Mouse (Mus musculus): ENCODE data around the gene Scg5.

Gene Scg5

DNA sequence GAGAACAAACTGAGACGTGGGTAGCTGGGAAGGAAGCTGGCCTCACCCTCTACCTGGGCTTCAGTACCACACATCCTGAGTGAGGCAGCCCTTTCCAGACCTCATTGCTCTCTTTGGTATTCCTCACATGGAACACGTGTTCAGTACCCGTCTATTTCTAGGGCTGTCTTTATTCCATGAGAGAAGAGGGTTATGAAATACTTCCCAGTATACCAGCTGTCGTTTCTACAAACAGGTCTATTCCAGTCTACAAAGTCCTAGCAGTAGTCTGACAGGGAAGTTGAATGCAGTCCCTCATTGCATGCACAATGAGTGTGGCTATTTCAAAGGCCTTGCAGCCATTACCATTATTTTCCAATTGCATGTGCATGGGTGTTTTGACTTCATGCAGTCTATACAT is 23.2 kb downstream of the Scg5 start:
- no peak for DNase-seq

DNA sequence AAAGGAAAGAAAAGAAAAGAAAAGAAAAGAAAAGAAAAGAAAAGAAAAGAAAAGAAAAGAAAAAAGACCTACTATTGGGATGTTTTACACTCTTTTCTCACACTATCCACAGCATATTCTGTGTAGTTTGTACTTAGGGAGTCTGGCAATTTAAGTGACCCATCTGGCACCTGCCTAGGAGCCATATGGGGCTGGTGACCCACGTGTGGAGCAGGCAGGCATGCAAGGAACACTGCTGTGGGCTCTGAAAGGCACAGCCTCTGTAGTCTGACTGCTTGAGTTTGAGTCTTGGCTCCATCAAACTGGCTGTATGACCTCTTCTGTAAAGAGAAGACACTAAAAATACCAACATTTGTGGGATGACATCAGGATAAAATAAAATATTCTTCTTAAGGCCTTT is 25.2 kb downstream of the Scg5 start:
- DNase-seq: no peak

DNA sequence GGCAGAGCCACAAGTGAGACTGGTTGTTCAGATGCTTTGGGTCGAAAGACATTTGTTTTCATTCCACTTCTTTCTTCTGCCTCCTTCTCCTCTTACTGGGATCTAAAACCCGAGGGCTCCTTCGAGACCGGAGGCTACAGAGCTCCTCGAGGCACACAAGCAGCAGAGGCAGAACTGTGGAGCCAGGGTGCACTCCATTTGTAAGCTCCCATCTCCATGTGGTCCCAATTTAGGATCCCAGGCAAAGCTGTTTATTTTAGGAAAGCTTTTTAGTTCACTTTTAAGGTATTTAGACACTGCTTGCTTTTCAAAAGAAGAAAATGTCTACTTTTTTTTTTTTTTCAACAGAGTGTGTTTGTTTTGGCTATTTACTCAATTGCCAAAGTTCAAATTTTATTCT is 28.1 kb downstream of the Scg5 start:
- DNase-seq: no peak

DNA sequence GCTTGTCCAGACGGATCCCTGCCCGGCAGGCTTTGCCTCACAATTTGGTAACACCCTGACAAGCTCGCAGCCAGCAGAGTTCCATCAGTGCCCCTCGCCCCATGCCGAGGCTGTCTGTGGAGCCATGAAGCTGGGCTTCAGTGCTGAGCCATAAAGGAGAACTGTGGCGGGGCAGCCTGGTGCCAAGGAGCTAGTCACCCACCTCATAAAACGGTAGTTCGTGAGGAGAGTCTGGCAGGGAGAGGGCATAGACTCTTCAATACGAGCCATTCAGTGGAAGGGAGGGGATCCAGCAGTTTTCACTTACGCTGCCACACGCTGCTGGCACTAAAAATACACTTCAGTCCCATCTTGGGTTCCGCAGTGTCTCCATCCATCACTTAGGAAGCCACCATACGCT is 30.3 kb downstream of the Scg5 start:
- no peak for DNase-seq

DNA sequence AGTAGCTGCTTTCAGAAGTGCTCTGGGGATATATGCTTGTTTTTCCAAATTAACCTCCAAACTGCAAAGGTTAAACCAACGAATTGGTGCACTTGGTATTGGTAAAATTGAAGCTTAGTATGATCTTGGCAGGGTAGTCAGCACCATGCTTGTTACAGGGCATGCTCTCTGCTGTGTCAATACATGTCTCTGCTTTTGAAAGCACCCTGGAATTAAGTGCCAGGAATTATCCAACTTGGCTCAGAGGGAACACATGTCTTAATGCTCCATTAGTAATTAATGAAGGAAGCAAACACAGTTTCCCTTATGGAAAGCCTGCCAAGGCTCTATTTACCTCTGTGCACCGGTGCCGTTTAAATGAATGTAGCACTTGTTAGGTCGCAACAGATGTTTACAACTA is 33.7 kb downstream of the Scg5 start:
- DNase-seq: no peak

DNA sequence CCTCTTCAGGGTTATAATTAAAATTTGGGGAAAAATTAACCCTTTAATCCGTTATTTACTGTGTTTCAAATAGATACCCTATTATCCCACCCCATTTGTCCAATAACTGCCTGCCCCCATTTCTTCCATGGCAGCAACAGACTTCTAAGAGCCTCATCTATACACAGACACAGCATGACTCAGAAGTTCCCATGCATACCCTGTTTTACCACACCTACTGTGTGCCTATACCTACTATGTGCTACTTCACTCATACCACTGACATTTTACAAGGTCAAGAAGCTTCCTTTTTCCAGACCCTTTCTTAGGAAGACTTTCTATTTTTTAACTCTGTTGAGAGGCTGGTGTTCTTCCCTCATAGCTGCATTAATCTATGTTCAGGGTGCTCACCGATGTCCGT is 35.4 kb downstream of the Scg5 start:
- no peak for DNase-seq

DNA sequence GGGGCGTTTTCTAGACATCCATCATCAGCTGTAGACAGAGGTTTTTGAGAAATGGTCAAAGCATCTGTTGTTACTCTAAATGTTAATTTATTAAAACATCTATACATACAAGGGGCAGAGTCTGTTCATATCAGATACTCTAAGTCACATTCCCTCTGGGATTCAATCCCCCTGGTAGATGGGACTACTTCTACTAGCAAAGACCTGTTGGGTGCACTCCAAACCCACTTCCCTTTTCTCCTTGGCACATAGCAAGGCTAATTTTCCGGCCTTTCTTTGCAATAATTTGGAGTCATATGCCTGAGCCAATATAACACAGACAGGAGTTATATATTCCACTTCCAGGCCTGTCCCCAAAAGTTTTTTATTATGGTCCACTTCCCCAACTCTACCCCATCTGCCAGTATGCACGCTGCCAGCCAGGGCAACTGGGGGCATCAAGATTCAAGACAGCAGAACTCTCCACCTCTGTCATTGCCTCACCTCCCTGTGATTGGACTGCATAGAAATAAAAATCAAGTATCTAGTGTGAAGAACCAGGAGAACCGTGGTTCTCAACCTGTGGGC is 40.0 kb downstream of the Scg5 start:
- no peak for DNase-seq

DNA sequence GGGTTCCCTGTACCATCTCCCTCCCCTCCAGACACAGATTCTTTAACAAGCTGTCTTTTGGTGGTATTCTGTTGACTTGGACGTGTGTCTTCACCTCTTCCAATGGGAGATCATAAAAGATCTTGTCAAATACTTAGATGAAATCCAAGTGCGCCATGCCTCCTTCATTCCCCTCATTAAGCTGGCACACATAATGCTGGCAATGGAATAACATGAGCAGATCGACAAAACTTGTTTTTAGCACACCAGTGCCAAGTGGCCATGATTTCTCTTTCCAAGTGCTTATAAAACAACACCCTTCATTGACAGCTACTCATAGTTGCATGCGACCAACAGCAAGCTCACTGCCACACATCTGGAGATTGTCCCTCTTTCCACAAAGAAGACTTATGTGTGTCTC is 41.0 kb downstream of the Scg5 start:
- no peak for DNase-seq

DNA sequence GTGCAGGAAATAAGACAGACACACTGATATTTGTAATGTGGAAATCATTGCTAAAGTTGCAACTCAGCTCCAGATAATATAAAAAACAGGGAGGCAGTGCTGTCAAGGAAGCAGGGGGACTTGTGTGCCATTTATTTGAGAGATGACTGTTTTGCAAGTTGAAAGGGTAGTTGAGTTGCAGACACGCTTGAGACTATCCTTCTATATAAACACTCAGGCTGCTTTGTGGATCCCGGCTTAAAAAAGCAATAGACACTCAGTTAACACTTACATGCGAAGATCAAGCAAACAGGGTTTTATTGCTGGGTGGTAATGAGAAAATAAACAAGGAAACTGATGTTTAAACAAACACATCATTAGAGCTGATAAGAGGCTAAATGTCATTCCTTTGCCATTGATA is 44.1 kb downstream of the Scg5 start:
- DNase-seq: no peak

DNA sequence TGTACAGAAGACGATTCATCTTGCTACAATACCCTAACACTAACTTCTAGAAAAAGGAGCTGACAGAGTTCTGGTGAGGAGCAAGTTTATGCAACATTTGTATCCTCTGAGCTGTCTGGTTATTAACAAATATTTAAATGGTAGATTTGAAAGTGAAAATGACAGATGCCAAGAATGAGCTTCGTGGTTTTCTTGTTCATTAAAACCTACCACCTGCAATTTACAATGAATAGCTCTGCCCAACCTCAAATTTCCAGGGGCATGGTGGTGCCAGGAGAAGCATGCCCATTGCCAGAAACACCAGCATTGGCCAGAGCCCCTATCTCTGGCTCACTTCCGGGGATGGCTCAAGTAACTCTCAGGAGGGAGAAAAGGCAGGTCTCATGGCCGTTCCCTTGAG is 47.4 kb downstream of the Scg5 start:
- DNase-seq: no peak

DNA sequence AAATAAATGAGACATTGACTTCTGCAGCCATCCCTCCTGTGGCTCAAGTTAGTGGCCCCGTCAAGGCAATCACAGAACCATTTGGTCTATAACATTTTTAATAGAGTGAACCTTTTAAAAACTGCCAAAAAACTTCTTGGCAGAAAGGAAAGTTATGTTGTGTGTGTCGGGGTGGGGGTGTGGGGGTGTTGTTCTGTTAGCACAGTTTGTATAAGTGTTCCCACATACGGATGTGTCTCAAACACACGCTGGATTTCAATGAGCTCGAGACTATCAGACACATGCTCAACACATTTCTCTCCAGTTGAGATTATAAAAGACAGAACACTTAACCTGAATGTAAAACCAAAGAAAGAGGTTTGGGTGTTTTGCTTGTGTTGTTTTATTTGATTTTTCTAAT is 47.8 kb downstream of the Scg5 start:
- no peak for DNase-seq

DNA sequence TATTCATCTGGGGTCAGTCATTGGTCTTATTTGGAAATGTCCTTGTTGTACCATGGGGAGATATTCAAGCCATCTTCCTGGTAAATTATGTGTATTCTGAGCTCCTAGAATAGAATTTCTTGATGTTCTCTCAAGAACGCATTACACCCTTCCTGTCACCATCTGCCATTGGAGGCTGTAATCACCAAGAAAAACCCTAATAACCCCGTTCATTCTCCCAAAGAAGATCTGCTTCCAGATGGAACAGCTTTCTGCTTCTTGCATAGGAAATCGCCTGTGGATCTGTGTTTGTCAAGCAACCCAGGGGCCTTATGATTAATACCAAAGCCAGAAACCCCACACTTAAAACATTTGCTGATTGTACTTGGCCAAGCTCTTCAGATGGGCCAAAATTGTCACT is 49.6 kb downstream of the Scg5 start:
- DNase-seq: no peak

DNA sequence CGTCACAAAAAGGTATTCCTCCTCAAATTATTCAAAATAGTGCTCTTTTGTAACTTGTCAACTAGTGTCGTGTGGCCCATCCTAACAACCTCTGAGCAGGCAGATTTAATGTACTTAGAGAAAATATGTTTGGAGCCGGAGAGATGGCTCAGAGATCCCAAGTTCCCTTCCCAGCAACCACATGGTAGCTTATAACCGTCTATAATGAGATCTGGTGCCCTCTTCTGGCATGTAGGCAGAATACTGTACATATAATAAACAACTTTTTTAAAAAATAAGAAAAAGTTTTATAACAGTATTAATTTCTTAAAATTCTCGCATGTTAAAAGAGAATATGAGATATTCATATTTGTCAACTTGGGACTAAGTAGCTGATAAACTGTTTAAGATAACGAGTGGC is 50.9 kb downstream of the Scg5 start:
- no peak for DNase-seq

DNA sequence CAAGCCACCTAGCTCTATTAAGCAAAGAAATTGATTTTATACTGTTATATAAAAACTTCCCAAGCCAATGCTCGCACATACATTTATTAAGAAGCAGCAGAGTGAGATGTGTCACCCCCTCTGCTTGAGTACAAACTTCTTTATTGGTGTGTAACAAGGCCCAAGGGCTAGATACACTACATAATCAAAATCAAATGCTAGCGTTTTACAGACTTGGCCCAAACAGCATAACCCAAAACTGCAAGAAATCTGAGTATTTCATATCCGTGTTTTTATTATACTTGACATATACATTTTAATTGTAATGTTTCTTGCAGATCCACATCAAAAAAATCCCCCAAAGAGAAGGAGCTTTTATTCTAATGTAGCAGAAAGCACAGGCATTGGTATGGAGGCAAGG is 52.6 kb downstream of the Scg5 start:
- DNase-seq: no peak

DNA sequence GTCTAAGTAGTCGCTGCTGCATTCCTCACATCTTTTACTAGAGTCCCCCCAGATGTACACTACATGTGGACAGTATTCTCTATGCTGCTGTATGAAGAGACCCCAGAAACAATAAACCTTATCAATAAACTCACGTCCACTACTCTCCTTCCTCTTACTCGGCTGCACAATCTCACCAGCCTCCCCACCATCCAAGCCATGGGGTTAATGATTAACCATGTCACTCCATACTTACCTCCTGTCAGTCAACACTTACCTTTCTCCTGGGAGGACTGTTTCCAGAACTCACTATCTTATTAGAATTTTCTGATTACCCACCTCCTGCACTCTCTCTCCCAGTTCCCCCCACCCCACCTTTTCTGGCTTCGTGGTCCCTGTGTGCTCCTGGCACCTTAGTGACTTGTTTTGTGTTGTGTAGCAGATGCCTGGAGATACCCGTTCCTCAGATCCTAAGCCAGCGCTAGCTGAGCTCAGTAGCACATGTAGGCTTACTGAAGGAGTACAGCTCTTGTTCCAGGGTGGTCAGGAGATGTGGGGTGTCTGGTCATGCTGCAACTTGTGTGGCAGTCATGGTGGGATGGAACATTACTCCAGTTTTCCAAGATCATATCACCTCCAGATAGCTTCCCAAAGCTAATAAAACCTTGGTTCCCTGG is 54.6 kb downstream of the Scg5 start:
- no peak for DNase-seq

DNA sequence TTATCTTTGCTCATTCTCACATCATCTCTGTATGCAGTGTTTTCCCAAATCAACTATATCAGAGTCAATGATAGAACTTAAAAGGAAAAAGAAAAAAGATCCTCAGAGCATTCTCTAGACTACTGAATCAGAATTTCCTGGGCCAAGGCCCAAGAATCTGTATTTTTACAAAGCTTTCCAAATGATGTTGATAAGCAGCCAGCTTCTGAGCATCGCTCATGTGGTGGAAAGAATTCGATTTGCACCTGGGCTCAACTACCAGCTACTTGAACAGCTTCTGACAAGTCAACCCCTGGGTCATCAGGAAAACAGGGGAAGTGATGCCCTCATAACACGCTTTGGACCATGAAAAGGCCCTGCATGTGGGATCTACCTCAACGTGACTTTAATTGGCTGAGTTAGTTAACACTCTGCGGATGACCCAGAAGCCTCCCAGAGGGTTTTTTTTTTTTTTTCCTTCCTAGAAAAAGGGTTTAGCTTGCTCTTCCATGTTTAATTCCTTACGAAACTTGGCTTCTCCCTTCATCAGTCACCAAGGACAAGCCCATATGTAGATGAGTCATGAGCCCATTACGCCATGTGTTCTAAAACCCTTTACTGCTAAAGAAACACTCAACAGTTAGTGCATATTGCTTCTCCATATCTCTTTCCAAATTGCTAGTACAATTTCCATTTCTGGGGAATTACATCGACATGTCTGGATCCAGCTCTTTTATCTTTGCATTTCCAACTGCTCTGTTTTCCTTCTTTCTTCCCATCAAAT is 60.2 kb downstream of the Scg5 start:
- DNase-seq: no peak

DNA sequence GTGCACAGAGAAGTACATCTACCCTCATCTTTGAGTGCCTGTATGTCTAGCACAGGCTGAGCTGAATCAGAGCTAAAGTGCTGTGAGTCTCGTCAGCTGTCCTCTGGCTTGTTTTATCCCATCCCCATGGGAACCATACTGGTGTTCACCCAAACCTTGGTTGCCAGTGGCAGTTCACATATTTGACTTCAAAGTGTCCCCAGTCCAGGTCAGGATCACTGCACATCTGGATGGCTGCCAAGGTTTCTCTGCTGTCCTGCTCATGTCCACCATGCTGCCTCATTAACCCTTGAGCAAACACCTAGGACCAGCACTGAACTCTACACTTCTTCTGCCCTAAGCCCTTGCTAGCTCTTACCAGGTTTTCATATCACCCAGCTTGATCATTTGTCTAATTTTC is 63.0 kb downstream of the Scg5 start:
- no peak for DNase-seq

DNA sequence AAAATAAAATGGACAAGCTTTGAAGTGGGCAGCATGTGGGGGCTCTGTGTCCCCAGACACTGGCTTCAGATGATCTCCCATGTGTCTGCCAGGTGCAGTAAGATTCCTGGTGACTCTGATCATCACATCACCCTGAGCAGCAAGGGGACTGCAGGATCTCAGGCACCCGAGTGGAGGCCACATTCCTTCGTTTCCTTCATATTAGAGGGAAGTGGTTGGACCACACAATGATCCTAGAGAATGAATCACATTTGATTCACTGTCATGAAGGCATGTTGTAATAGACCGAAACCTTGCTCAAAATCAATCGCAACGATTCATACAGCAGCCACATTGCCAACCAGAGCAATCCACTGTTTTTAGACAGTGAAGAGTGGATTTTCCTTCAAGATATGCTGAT is 64.0 kb downstream of the Scg5 start:
- DNase-seq: no peak

DNA sequence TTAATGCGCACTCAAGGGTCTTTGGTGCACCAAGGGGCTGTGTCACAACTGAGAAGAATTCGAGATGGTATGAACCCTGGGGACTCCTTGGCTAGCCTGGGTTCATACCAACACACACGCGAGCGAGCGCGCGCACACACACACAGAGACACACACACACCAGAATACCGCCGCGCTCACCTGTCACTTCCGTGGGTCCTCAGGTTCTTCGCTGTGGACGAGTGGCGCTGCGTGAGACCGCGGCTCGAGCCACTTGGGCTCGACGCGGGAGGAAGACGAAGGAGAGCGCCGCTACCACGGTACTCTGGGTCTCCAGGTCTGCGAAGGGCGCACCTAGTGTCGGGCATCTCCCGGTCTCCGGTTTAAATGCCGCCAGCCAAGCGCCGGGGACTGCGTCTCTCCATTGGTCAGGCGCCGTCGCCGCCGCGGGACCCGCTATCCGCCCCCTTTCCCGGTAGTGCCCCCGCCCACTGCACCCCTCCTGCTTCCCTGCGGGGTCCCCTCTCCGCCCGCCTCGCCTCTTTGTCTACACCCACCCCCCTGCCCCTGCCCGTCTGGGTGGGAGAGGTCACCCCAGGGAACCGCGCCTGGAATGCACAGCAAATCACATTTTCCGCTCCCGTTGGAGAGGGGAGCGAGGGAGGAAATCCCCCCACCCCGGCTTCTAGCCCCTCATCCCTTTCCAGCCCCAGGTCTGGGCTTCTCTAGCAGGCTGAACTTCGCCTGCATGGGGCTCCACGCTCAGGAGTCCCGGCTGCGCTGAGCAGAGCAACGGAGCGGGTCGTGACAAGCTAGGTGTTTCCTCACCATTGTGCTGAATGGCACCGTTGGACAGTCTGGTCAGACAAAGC is 70.4 kb downstream of the Scg5 start, which contains the start of gene Grem1:
Grem1 (minus strand) TSS at position 336 of the 851 bp plus-strand sequence.
- DNase-seq: no peak

DNA sequence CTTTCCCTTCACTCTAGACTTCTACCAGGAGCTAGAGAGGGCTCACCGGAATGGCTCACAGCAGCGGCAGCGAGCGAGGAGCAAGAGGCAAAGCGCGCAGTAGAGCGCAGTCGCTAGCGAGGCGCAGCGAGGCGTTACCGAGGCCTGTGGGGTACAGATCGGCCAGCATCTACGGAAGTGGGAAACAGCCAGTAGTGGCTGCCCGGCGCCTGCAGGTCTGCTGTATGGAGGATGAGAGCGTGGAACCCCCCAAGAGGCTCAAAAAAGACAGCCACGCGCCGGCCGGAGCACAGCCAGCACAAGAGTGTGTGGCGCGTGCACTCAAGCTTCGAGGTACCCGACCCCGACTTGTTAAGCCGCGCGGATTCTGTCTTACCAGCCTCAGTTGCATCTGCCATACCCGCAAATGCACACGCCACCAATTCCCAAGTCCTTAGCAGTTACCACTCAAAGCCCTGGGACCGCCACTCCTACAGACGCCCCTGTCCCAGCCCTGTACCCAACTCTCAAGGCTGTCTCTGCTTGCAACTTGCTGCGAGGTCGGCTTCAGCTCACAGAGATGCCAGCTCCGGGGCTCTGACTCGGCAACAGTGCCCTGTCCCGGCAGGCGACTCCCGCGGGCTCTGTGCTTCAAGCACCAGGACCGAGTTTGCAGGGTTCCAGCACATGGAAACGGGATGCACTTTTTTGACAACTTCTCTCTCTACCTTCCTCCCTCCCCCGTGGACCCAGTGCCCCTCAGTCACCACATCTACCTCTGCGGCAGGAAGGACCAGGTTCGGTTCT is 71.2 kb downstream of the Scg5 start:
- DNase-seq: no peak

DNA sequence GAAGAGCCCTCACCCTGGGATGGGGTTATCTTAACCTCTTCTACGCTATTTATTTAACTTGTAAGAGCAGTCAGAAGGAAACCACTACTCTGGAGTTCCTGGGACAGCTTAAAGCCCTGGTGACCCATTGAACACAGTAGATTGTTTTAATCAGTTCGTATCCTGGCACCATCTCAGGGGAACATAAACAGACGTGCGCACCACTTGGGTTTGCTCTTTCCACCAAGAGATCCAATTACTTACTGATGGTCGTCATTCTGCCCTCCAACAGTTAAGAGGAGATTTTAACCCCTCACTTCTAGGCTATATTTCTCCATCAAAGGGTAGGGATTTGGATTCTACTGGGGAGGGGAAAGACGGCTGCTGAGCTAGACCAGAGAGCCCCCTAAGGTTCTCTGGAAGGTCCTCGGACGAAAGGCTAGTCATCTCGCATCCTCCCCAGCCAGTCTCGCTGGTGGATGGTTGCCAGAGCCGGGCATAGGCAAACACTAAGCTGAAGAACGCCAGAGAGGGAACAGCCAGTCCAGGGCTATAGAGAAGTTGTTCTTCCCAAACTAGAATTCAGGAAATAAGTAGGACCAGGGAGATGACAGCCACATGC is 71.9 kb downstream of the Scg5 start:
- DNase-seq: no peak

DNA sequence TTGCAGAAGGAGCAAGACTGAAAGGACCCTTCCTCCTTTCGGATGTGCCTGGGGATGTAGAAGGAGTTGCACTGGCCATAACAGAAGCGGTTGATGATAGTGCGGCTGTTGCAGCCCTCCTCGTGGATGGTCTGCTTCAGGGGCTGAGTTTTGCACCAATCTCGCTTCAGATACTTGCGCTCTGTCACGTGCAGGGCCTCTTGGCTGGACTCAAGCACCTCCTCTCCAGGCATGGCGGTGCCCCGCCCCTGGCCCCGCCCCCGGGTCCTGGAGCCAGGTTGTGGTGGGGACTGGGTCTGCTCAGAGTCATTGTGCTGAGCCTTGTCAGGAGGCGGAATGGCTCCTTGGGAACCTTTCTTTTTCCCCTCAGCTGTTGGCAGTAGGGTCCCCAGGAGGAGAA is 79.2 kb downstream of the Scg5 start:
- no peak for DNase-seq
